Mouse (Mus musculus) heart, adult 2 months (tissue): ENCODE results near the gene Ebpl.

Experiments used
- CTCF ChIP-seq: fragments of 200-600 bp; IDR thresholded peaks from 2 replicates; pipeline ENCODE4 v1.8.1; 2022; ENCODE audit warnings: antibody characterized with exemption, mild to moderate bottlenecking, moderate library complexity
- EP300 ChIP-seq: fragments of 200-500 bp; IDR thresholded peaks from 2 replicates; pipeline ENCODE4 v1.6.1; 2011; ENCODE audit warnings: low read depth, low read length, control low read depth; ENCODE audit not compliant: insufficient read depth
- POLR2A ChIP-seq: fragments of 200-500 bp; IDR thresholded peaks from 2 replicates; pipeline ENCODE4 v1.6.1; 2011; ENCODE audit warnings: mild to moderate bottlenecking, low read depth, low read length, control low read depth; ENCODE audit not compliant: insufficient read depth

- no peak for TF ChIP-seq POLR2A
- TF ChIP-seq CTCF, result peak; percentile 53
- TF ChIP-seq EP300, result no peak
Observed at GRCm38 (mm10) chr14:61346827-61347698, 13.2 kb downstream of the Ebpl start.
